Mouse (Mus musculus): Measurements from ENCODE around the gene Slc7a7.

GRCm38 (mm10) chr14:54365026-54365645 is 52.4 kb downstream of the Slc7a7 start:
- TF ChIP-seq CTCF (IDR thresholded peaks at IDR 0.05; ENCODE audit: control insufficient read depth, insufficient read depth, insufficient read length): no peak
- no peak for TF ChIP-seq MAX (IDR thresholded peaks at IDR 0.05)
- no peak for TF ChIP-seq MYOG (IDR thresholded peaks at IDR 0.05; ENCODE audit: control insufficient read depth, extremely low read depth, insufficient read length)
- TF ChIP-seq MYOD1 (IDR thresholded peaks at IDR 0.05; ENCODE audit: control insufficient read depth, insufficient read length, low read depth): no peak
- no peak for TF ChIP-seq CEBPB (IDR thresholded peaks at IDR 0.05; ENCODE audit: low read depth)
- TF ChIP-seq FOSL1 (IDR thresholded peaks at IDR 0.05; ENCODE audit: insufficient read depth, low read length, poor library complexity, severe bottlenecking): no peak
- TF ChIP-seq USF1 (IDR thresholded peaks at IDR 0.05; ENCODE audit: low read depth): no peak
